Mouse (Mus musculus): ENCODE data around the gene Stox2. TPM values are rescaled to one million over a fixed set of nuclear protein-coding genes. Genes with fewer than 3 reads are reported as not detected.

The Stox2 gene
- total and polyA plus RNA-seq, 3 experiments = under 0.01 TPM; not detected in 2

- Histone ChIP-seq H3K36me3 (ENCODE audit: control insufficient read depth in 1 of 2, insufficient read depth in 2 of 2, low read length in 2 of 2) (no peaks in the 10 kb centered on the region), H3K9me3 (replicated peaks; ENCODE audit: insufficient read depth, low read length) (no peaks in the 10 kb centered on the region), H3K9ac (ENCODE audit: control insufficient read depth, low read depth, low read length, poor library complexity, severe bottlenecking) (no peak overlapping the region), H3K4me1 (ENCODE audit: control insufficient read depth in 1 of 2, insufficient read depth in 2 of 2, low read length in 2 of 2) (no peaks in the 10 kb centered on the region), H3K79me2 (ENCODE audit: control insufficient read depth, insufficient read depth, low read length, poor library complexity) (no peaks in the 10 kb centered on the region), H3K27me3 (ENCODE audit: control insufficient read depth in 1 of 2, insufficient read depth in 2 of 2, low read length in 2 of 2) (no peaks in the 10 kb centered on the region), H3K27ac (ENCODE audit: control insufficient read depth, low read depth, low read length) (no peak overlapping the region), H3K4me3 (ENCODE audit: control insufficient read depth in 1 of 2, insufficient read depth in 1 of 2, low read depth in 2 of 2, low read length in 2 of 2) (no peak overlapping the region)
- no peak for DNase-seq (ENCODE audit: low read depth, low spot score)
- no peak for TF ChIP-seq USF2 (IDR thresholded peaks at IDR 0.05; ENCODE audit: borderline replicate concordance in 1 of 2, insufficient read depth in 1 of 2, low read depth in 1 of 2, low read length in 2 of 2)
- no peak for TF ChIP-seq ETS1 (IDR thresholded peaks at IDR 0.05; ENCODE audit: low read depth, low read length)
- TF ChIP-seq RAD21 (IDR thresholded peaks at IDR 0.05; ENCODE audit: low read depth, low read length) = no peak
Observed at GRCm38 (mm10) chr8:47354523-47355168, 91.5 kb downstream of the Stox2 start.

GRCm38 (mm10) chr8:47351914-47352701, 94.1 kb downstream of the Stox2 start:
- Histone ChIP-seq H3K4me3 (ENCODE audit: control insufficient read depth in 1 of 2, insufficient read depth in 1 of 2, low read depth in 2 of 2, low read length in 2 of 2) (no peak overlapping the region), H3K36me3 (ENCODE audit: control insufficient read depth in 1 of 2, insufficient read depth in 2 of 2, low read length in 2 of 2) (no peaks in the 10 kb centered on the region), H3K9me3 (replicated peaks; ENCODE audit: insufficient read depth, low read length) (no peaks in the 10 kb centered on the region), H3K27ac (ENCODE audit: control insufficient read depth, low read depth, low read length) (no peak overlapping the region), H3K4me1 (ENCODE audit: control insufficient read depth in 1 of 2, insufficient read depth in 2 of 2, low read length in 2 of 2) (no peaks in the 10 kb centered on the region), H3K27me3 (ENCODE audit: control insufficient read depth in 1 of 2, insufficient read depth in 2 of 2, low read length in 2 of 2) (no peaks in the 10 kb centered on the region), H3K79me2 (ENCODE audit: control insufficient read depth, insufficient read depth, low read length, poor library complexity) (no peaks in the 10 kb centered on the region), H3K9ac (ENCODE audit: control insufficient read depth, low read depth, low read length, poor library complexity, severe bottlenecking) (no peak overlapping the region)
- TF ChIP-seq TBP (IDR thresholded peaks at IDR 0.05; ENCODE audit: low read depth, low read length) = no peak
- TF ChIP-seq USF1 (IDR thresholded peaks at IDR 0.05; ENCODE audit: low read depth, low read length) = no peak
- TF ChIP-seq TAL1 (IDR thresholded peaks at IDR 0.05; ENCODE audit: low read length) = no peak
- no peak for TF ChIP-seq CHD1 (IDR thresholded peaks at IDR 0.05; ENCODE audit: low read depth, low read length)
- no peak for TF ChIP-seq MAFK (IDR thresholded peaks at IDR 0.05; ENCODE audit: borderline replicate concordance, low read depth, low read length)
- TF ChIP-seq ELF1 (IDR thresholded peaks at IDR 0.05; ENCODE audit: low read depth, low read length) = no peak
- no peak for TF ChIP-seq EP300 (IDR thresholded peaks at IDR 0.05; ENCODE audit: low read depth in 1 of 2, low read length in 2 of 2)
- TF ChIP-seq NELFE (IDR thresholded peaks at IDR 0.05; ENCODE audit: low read depth, low read length) = no peak
- no peak for TF ChIP-seq CTCF (IDR thresholded peaks at IDR 0.05 in 2 of 3, conservative IDR thresholded peaks at IDR 0.05 in 1 of 3; ENCODE audit: control insufficient read depth in 1 of 3, insufficient read depth in 1 of 3, low read depth in 2 of 3, low read length in 3 of 3, poor library complexity in 1 of 3, severe bottlenecking in 1 of 3)
- no peak for TF ChIP-seq POLR2AphosphoS2 (IDR thresholded peaks at IDR 0.05; ENCODE audit: low read length)
- TF ChIP-seq MAX (IDR thresholded peaks at IDR 0.05; ENCODE audit: low read length) = no peak
- TF ChIP-seq SIN3A (IDR thresholded peaks at IDR 0.05; ENCODE audit: low read length) = no peak
- TF ChIP-seq POLR2AphosphoS5 (IDR thresholded peaks at IDR 0.05; ENCODE audit: borderline replicate concordance, low read depth, low read length) = no peak
- no peak for DNase-seq (ENCODE audit: low read depth, low spot score)

Data from MEL (cell line).